Mouse (Mus musculus): ENCODE measurements around the gene Cdca3. TPM values are rescaled to one million over a fixed set of nuclear protein-coding genes. Genes with fewer than 3 reads are reported as not detected.
"Not testable (repeated sequence)": the region's sequence is repeated elsewhere in the genome, so short reads cannot be mapped to it uniquely, and the experiment has no call there.

Cdca3 gene
- polyA plus RNA-seq, 1 experiment from 2014 or later = 194 TPM

DNA sequence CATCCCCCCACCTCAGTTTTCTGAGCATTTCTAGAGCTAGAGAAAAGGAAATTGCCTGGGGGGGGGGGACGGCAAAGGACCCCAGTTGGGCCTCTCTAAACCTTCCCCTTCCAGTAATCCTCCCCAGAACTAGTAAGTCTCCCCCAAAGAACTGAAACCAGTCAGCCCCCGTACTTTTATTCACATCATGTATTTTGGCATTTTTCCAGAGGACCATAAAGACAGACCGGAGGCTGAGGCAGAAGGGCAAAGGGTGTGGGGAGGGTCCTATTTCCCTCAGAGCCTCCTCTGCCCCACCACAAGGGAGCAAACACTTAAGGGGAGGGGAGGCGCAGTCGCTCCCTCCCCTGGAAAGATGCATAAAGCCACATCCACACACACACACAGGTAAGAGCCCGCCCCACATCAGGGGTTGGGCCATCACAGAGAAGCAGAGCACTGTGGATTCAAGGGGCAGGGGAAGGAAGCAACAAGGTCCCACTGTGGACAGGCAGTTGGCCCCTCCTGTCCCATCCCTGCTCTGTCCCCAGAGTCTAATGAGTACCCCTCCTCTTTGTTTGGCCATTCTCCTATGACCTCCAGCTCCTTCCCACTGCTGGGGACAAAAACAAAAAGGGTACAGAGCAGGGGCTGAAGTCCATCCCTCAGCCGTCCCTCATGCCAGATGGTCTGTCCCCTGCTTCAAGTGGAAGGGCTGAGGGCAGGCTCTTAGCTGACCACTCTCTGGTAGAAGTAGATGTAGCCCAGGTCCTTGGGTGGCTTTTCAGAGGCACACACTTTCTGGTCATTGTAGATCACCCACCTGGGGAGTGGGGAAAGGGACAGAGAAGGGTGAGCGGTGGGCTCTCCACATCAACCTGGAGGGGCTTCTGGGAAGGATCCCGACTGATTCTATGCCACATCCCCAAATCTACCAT, 14.2 kb upstream of the Cdca3 start:
- Histone ChIP-seq H3K4me1 (replicated peaks) (peaks cover 49% of the 10 kb centered on the region), H3K4me3 (replicated peaks) (no peak overlapping the region; the same call in 1 of the 2 replicates), H3K36me3 (replicated peaks) (peaks cover 75% of the 10 kb centered on the region), H3K27me3 (no peaks in the 10 kb centered on the region), H3K9me3 (replicated peaks) (no peaks in the 10 kb centered on the region), H3K4me2 (peak overlapping the region; percentile 88), H3K9ac (no peak overlapping the region), H3K27ac (replicated peaks) (no peak overlapping the region)
- ATAC-seq (ENCODE audit: insufficient read depth) = no peak
- 64% methylated on average over 9 of the region's 9 CpGs for WGBS (ENCODE audit: insufficient replicate concordance)

GRCm38 (mm10) chr6:124816611-124817010, 12.7 kb upstream of the Cdca3 start:
- Histone ChIP-seq H3K9ac (no peak overlapping the region), H3K4me2 (no peak overlapping the region), H3K4me1 (replicated peaks) (peaks cover 39% of the 10 kb centered on the region), H3K4me3 (replicated peaks) (no peak overlapping the region), H3K27me3 (no peaks in the 10 kb centered on the region), H3K36me3 (replicated peaks) (peaks cover 76% of the 10 kb centered on the region), H3K9me3 (replicated peaks) (no peaks in the 10 kb centered on the region), H3K27ac (replicated peaks) (no peak overlapping the region)
- 86% methylated on average over 4 of the region's 4 CpGs for WGBS (ENCODE audit: insufficient replicate concordance)
- no peak for ATAC-seq (ENCODE audit: insufficient read depth)

DNA sequence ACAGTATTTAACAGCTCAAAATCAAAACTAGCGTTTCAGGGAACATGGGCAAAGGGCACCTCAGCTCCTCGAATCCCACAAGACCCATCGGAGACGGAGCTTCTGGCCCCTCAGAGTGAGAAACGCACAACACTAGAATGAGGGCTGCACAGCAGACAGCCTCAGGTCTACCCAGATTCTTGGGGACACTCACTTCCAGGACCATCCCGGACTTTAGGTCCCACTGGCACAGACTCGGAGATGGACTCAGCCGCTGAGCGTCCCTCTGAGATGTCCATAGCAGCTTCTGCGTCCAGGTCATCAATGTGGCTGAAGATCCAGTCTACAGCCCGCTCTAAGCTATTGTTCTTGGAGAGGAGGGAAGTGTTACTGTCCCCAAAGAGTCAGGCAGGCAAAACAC, 12.2 kb upstream of the Cdca3 start:
- Histone ChIP-seq H3K4me1 (replicated peaks) (peaks cover 34% of the 10 kb centered on the region), H3K4me2 (no peak overlapping the region), H3K27me3 (no peaks in the 10 kb centered on the region), H3K9me3 (replicated peaks) (no peaks in the 10 kb centered on the region), H3K9ac (no peak overlapping the region), H3K4me3 (replicated peaks) (no peak overlapping the region), H3K27ac (replicated peaks) (no peak overlapping the region), H3K36me3 (replicated peaks) (peaks cover 76% of the 10 kb centered on the region)
- no peak for ATAC-seq (ENCODE audit: insufficient read depth)
- 82% methylated on average over 11 of the region's 11 CpGs for WGBS (ENCODE audit: insufficient replicate concordance)

DNA sequence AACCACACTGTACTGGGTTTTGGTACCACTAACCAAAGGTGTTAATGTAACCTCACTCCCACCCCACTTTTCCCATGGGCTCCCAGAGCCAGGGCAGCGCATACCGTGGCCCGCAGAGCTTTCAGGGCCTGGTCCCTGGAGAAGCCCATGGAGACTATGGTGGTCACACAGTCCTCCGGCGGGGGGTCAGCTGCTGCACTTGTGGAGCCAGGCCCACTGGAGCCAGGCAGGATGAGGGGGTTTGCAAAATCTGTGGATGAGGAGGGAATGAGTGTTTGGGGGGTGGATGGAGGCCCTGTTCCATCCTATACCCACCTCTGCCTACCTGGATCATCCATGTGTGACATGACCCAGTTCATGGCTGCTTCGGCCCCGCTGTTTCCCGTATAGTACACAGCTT, 11.8 kb upstream of the Cdca3 start:
- no peak for ATAC-seq (ENCODE audit: insufficient read depth)
- Histone ChIP-seq H3K36me3 (replicated peaks) (peaks cover 76% of the 10 kb centered on the region), H3K27ac (replicated peaks) (no peak overlapping the region)

GRCm38 (mm10) chr6:124817971-124818370, 11.4 kb upstream of the Cdca3 start:
- Histone ChIP-seq H3K4me2 (no peak overlapping the region), H3K9ac (no peak overlapping the region), H3K4me3 (replicated peaks) (no peak overlapping the region), H3K9me3 (replicated peaks) (no peaks in the 10 kb centered on the region), H3K4me1 (replicated peaks) (peaks cover 25% of the 10 kb centered on the region), H3K27me3 (no peaks in the 10 kb centered on the region), H3K27ac (replicated peaks) (peak overlapping the region; percentile 38; the same call in 1 of the 2 replicates), H3K36me3 (replicated peaks) (peaks cover 77% of the 10 kb centered on the region)
- WGBS (ENCODE audit: insufficient replicate concordance) = 65% methylated on average over 8 of the region's 8 CpGs
- no peak for ATAC-seq (ENCODE audit: insufficient read depth)

More for the DNA sequence above, 11.8 kb upstream of the Cdca3 start:
- 81% methylated on average over 8 of the region's 8 CpGs for WGBS (ENCODE audit: insufficient replicate concordance)
- Histone ChIP-seq H3K4me2 (no peak overlapping the region), H3K9ac (no peak overlapping the region), H3K9me3 (replicated peaks) (no peaks in the 10 kb centered on the region), H3K4me1 (replicated peaks) (peaks cover 29% of the 10 kb centered on the region), H3K27me3 (no peaks in the 10 kb centered on the region), H3K4me3 (replicated peaks) (no peak overlapping the region)

DNA sequence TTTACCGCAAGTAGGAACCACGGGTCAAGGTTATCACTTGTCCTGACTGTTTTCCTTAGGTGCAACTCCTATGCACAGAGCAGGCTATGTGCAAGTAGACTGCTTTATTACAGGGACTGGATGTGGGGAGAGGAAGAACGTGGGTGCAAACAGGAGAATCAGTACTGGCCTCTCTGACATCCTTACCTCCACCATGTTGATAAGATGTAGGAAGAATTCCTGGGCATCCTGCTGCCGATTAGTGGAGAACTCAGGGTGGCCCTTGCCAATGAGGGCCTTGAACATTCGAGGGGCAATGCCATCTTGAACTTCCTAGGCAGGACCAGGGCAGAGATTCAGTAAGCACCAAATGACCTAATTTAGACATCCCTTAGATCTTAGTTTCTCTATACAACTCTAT, 8.5 kb upstream of the Cdca3 start:
- 76% methylated on average over 5 of the region's 5 CpGs for WGBS (ENCODE audit: insufficient replicate concordance)
- Histone ChIP-seq H3K9me3 (replicated peaks) (no peaks in the 10 kb centered on the region), H3K4me1 (replicated peaks) (0 out of 2 replicates have a peak, but pooled peaks cover under 1% of the 10 kb centered on the region), H3K27me3 (no peaks in the 10 kb centered on the region), H3K36me3 (replicated peaks) (peaks cover 100% of the 10 kb centered on the region), H3K9ac (no peak overlapping the region), H3K4me2 (no peak overlapping the region), H3K27ac (replicated peaks) (no peak overlapping the region), H3K4me3 (replicated peaks) (no peak overlapping the region)
- no peak for ATAC-seq (ENCODE audit: insufficient read depth)

GRCm38 (mm10) chr6:124822049-124822448, 7.3 kb upstream of the Cdca3 start:
- Histone ChIP-seq H3K27ac (replicated peaks) (no peak overlapping the region), H3K4me2 (no peak overlapping the region), H3K9me3 (replicated peaks) (no peaks in the 10 kb centered on the region), H3K9ac (no peak overlapping the region), H3K36me3 (replicated peaks) (peaks cover 93% of the 10 kb centered on the region), H3K4me1 (replicated peaks) (peaks cover 9% of the 10 kb centered on the region), H3K4me3 (replicated peaks) (no peak overlapping the region), H3K27me3 (no peaks in the 10 kb centered on the region)
- 89% methylated on average over 4 of the region's 4 CpGs for WGBS (ENCODE audit: insufficient replicate concordance)
- no peak for ATAC-seq (ENCODE audit: insufficient read depth)

- Histone ChIP-seq H3K4me2 (peak overlapping the region; percentile 92), H3K27me3 (no peaks in the 10 kb centered on the region), H3K4me3 (replicated peaks) (peak overlapping the region; percentile 83), H3K9me3 (replicated peaks) (no peaks in the 10 kb centered on the region), H3K4me1 (replicated peaks) (peaks cover 49% of the 10 kb centered on the region), H3K36me3 (replicated peaks) (peaks cover 57% of the 10 kb centered on the region), H3K9ac (peak overlapping the region; percentile 53), H3K27ac (replicated peaks) (peak overlapping the region; percentile 60)
- WGBS (ENCODE audit: insufficient replicate concordance) = 20% methylated on average over 10 of the region's 10 CpGs
- ATAC-seq (ENCODE audit: insufficient read depth) = no peak
Observed at GRCm38 (mm10) chr6:124828101-124828592, 1.2 kb upstream of the Cdca3 start.

DNA sequence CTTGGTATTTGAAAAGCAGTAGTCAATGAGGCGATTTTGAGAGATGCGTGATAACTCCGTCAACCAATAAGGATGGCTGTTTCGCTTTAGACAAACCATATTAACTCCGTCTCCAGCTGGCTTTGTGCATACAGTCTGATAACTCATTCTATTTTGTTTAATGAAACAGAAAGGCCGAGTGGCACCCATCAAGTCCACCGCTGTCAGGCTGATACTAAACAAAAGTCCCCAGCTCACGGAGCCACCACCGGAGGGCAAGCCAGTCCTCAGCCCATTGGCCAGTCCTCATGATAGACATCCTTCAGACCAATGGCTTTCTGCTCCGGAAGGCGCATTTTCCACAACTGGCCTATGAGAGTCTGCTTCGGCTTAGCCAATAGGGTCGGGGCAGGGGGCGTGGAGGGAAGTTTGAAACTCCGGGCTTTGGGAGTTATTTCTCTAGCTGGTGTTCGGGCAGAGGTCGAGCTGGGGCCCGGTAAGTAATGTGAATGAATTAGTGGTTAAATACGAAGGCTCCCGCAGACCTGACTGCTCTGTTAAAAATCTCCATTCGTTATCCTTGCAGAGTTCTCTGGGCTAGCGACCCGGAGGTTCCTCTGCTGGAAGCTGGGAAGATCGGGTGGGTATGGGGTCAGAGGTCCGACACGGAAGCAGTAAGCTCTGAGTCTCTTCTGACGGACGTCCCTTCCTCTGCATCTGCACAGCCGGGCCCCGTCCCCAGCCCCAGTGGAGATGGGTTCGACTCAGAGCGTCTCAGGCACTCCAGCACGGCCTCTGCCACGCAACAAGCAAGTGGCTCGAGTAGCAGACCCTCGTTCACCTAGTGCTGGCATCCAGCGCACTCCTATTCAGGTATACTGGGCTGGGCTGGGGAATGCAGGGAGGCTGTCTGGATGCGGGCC, 703 bp downstream of the Cdca3 start:
- H3K9me3 ChIP-seq (replicated peaks) = no peaks in the 10 kb centered on the region
- H3K4me2 ChIP-seq = peak overlapping the region; percentile 68
- no peaks in the 10 kb centered on the region for H3K27me3 ChIP-seq
- peaks cover 57% of the 10 kb centered on the region for H3K36me3 ChIP-seq (replicated peaks)
- H3K4me3 ChIP-seq (replicated peaks) = peak overlapping the region; percentile 83
- WGBS (ENCODE audit: insufficient replicate concordance) = under 1% methylated on average over 38 of the region's 38 CpGs
- ATAC-seq (ENCODE audit: insufficient read depth) = peak; percentile 77
- H3K27ac ChIP-seq (replicated peaks) = peak overlapping the region; percentile 94
- peaks cover 49% of the 10 kb centered on the region for H3K4me1 ChIP-seq (replicated peaks)
- H3K9ac ChIP-seq = peak overlapping the region; percentile 95

DNA sequence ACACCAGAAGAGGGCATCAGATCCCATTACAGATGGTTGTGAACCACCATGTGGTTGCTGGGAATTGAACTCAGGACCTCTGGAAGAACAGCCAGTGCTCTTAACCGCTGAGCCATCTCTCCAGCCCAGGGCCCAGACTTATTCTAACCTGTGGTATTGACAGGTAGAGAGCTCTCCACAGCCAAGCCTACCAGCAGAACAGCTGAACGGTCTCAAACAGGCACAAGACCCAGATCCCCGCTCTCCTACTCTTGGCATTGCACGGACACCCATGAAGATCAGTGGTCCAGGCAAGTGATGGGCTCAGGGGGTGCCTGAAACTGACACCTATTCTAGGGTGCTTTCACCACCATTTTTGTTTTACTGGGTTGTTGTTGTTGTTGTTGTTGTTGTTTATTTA, 1.9 kb downstream of the Cdca3 start:
- ATAC-seq (ENCODE audit: insufficient read depth); H3K9me3 ChIP-seq (replicated peaks); H3K27me3 ChIP-seq: not testable (repeated sequence)
- peak overlapping the region; percentile 68 for H3K4me2 ChIP-seq
- peak overlapping the region; percentile 83 for H3K4me3 ChIP-seq (replicated peaks)
- 92% methylated on average over 4 of the region's 4 CpGs for WGBS (ENCODE audit: insufficient replicate concordance)
- peaks cover 53% of the 10 kb centered on the region for H3K36me3 ChIP-seq (replicated peaks)
- peak overlapping the region; percentile 95 for H3K9ac ChIP-seq
- peak overlapping the region; percentile 94; the same call in 1 of the 2 replicates for H3K27ac ChIP-seq (replicated peaks)
- peaks cover 51% of the 10 kb centered on the region for H3K4me1 ChIP-seq (replicated peaks)

GRCm38 (mm10) chr6:124831649-124832048, 2.3 kb downstream of the Cdca3 start:
- Histone ChIP-seq H3K4me3 (replicated peaks) (peak overlapping the region; percentile 83), H3K27me3 (no peaks in the 10 kb centered on the region), H3K4me1 (replicated peaks) (peaks cover 50% of the 10 kb centered on the region), H3K27ac (replicated peaks) (no peak overlapping the region), H3K9ac (no peak overlapping the region), H3K9me3 (replicated peaks) (no peaks in the 10 kb centered on the region), H3K36me3 (replicated peaks) (peaks cover 51% of the 10 kb centered on the region), H3K4me2 (peak overlapping the region; percentile 68)
- no peak for ATAC-seq (ENCODE audit: insufficient read depth)
- 93% methylated on average over 8 of the region's 8 CpGs for whole genome bisulfite sequencing (ENCODE audit: insufficient replicate concordance)
